Mouse (Mus musculus): Measurements from ENCODE around the gene Camta2. TPM values are rescaled to one million over a fixed set of nuclear protein-coding genes. Genes with fewer than 3 reads are reported as not detected.

Gene Camta2
- total and polyA plus RNA-seq, 2 experiments = 2.3 to 16.9 TPM

- peaks cover 19% of the 10 kb centered on the region for H3K4me1 ChIP-seq (ENCODE audit: control insufficient read depth, insufficient read depth, low read length)
- no peak for DNase-seq (ENCODE audit: extremely low read depth, low read depth, low spot score)
These were observed 34.3 kb downstream of the Camta2 start for GRCm38 (mm10) chr11:70653345-70654197.

GRCm38 (mm10) chr11:70652884-70653344 is 35.0 kb downstream of the Camta2 start:
- no peak for TF ChIP-seq POLR2A (IDR thresholded peaks at IDR 0.05; ENCODE audit: extremely low read depth, insufficient read depth, low read length)
- TF ChIP-seq CTCF (IDR thresholded peaks at IDR 0.05; ENCODE audit: low read depth, low read length) = no peak
- Histone ChIP-seq H3K27me3 (ENCODE audit: control insufficient read depth, insufficient read depth, low read length) (no peaks in the 10 kb centered on the region), H3K36me3 (ENCODE audit: control insufficient read depth, insufficient read depth, low read length) (peaks cover 36% of the 10 kb centered on the region), H3K27ac (replicated peaks; ENCODE audit: insufficient read depth, low read depth, low read length) (peak overlapping the region; percentile 42), H3K4me1 (ENCODE audit: control insufficient read depth, insufficient read depth, low read length) (peaks cover 23% of the 10 kb centered on the region), H3K9ac (ENCODE audit: low read depth, low read length) (peak overlapping the region; percentile 98), H3K4me3 (ENCODE audit: insufficient read depth, low read depth, low read length) (peak overlapping the region; percentile 96), H3K79me2 (ENCODE audit: control insufficient read depth, insufficient read depth, low read length) (peaks cover 30% of the 10 kb centered on the region)
- WGBS = 20% methylated on average over 6 of the region's 6 CpGs
- DNase-seq (ENCODE audit: extremely low read depth, low read depth, low spot score) = no peak

More at GRCm38 (mm10) chr11:70653345-70654197, 34.3 kb downstream of the Camta2 start:
- Histone ChIP-seq H3K27me3 (ENCODE audit: control insufficient read depth, insufficient read depth, low read length) (no peaks in the 10 kb centered on the region), H3K9ac (ENCODE audit: low read depth, low read length) (peak overlapping the region; percentile 98), H3K4me3 (ENCODE audit: insufficient read depth, low read depth, low read length) (peak overlapping the region; percentile 96), H3K27ac (replicated peaks; ENCODE audit: insufficient read depth, low read depth, low read length) (peak overlapping the region; percentile 97), H3K36me3 (ENCODE audit: control insufficient read depth, insufficient read depth, low read length) (peaks cover 36% of the 10 kb centered on the region), H3K79me2 (ENCODE audit: control insufficient read depth, insufficient read depth, low read length) (peaks cover 29% of the 10 kb centered on the region)
- under 1% methylated on average over 62 of the region's 63 CpGs for WGBS
- TF ChIP-seq CTCF (IDR thresholded peaks at IDR 0.05; ENCODE audit: low read depth, low read length) (no peak), POLR2A (IDR thresholded peaks at IDR 0.05; ENCODE audit: extremely low read depth, insufficient read depth, low read length) (no peak)

DNA sequence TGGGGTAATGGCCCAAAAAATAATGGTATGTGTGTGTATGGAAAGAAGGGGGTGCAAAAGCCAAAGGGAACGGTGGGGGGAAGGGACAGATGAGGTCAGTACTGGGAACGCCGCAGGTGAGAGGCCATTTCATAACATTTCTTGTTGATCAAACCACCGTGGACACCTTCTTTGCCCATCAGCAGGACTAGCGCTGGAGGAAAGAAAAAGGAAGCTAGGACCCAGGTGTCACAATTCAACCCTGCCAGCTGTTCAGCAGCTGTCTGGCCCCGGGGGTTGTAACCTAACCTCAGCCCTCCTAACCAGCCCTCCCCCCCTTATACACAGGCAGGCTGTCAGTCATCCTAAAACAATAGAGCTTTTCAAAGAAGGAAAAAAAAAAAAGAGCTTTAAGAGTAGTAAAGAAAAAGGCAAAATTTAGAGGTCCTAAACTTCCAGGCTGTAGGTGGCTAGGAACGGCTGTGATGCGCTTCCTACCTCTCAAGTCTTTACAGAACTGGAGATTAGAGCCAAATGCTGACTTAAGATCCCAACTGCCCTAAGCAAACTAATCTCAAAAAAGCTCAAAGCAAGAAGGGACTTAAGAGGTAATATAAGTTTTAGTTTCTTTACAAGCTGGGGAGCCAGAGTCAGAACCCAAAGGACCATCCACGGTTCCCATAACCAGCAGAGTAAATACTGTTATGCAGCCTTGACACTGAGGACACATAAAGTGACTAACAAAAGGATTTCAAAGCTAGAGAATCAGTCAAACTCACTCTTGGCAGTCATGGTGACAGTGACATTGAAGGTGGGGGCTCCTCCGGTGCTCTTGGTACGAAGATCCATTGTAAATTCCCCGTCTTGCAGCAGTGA is 35.6 kb downstream of the Camta2 start:
- peak overlapping the region; percentile 96 for H3K4me3 ChIP-seq (ENCODE audit: insufficient read depth, low read depth, low read length)
- H3K27ac ChIP-seq (replicated peaks; ENCODE audit: insufficient read depth, low read depth, low read length) = peak overlapping the region; percentile 42
- peaks cover 34% of the 10 kb centered on the region for H3K79me2 ChIP-seq (ENCODE audit: control insufficient read depth, insufficient read depth, low read length)
- no peak for TF ChIP-seq POLR2A (IDR thresholded peaks at IDR 0.05; ENCODE audit: extremely low read depth, insufficient read depth, low read length)
- no peak for TF ChIP-seq CTCF (IDR thresholded peaks at IDR 0.05; ENCODE audit: low read depth, low read length)
- H3K9ac ChIP-seq (ENCODE audit: low read depth, low read length) = peak overlapping the region; percentile 98
- H3K36me3 ChIP-seq (ENCODE audit: control insufficient read depth, insufficient read depth, low read length) = peaks cover 36% of the 10 kb centered on the region
- no peaks in the 10 kb centered on the region for H3K27me3 ChIP-seq (ENCODE audit: control insufficient read depth, insufficient read depth, low read length)
- no peak for DNase-seq (ENCODE audit: extremely low read depth, low read depth, low spot score)
- WGBS = 22% methylated on average over 12 of the region's 12 CpGs
- peaks cover 23% of the 10 kb centered on the region for H3K4me1 ChIP-seq (ENCODE audit: control insufficient read depth, insufficient read depth, low read length)

DNA sequence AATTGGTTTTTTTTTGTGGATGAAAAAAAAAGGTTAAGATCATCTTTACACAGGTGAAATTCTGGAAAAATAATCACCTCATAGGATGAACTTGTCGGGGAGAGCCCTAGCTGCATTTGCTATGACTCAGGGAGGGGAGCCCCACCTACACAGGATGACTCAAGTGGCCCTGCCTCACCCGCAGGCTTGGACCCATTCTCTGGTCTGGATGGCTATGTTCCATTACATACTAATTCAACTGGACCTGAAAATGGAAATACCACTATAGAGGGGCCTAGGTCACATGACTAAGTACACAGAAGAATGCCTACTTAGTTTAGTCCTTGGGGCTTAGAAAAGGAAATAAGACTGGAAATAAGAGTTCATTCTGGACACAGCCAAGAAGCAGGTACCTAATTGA is 36.5 kb downstream of the Camta2 start:
- Histone ChIP-seq H3K4me3 (ENCODE audit: insufficient read depth, low read depth, low read length) (no peak overlapping the region), H3K9ac (ENCODE audit: low read depth, low read length) (no peak overlapping the region), H3K4me1 (ENCODE audit: control insufficient read depth, insufficient read depth, low read length) (peaks cover 21% of the 10 kb centered on the region), H3K27me3 (ENCODE audit: control insufficient read depth, insufficient read depth, low read length) (no peaks in the 10 kb centered on the region), H3K27ac (replicated peaks; ENCODE audit: insufficient read depth, low read depth, low read length) (no peak overlapping the region), H3K36me3 (ENCODE audit: control insufficient read depth, insufficient read depth, low read length) (peaks cover 36% of the 10 kb centered on the region), H3K79me2 (ENCODE audit: control insufficient read depth, insufficient read depth, low read length) (peaks cover 38% of the 10 kb centered on the region)
- whole genome bisulfite sequencing = 40% methylated on average over 2 of the region's 2 CpGs
- TF ChIP-seq CTCF (IDR thresholded peaks at IDR 0.05; ENCODE audit: low read depth, low read length) = no peak
- TF ChIP-seq POLR2A (IDR thresholded peaks at IDR 0.05; ENCODE audit: extremely low read depth, insufficient read depth, low read length) = no peak
- no peak for DNase-seq (ENCODE audit: extremely low read depth, low read depth, low spot score)

GRCm38 (mm10) chr11:70650322-70651175 is 37.4 kb downstream of the Camta2 start:
- Histone ChIP-seq H3K4me3 (ENCODE audit: insufficient read depth, low read depth, low read length) (no peak overlapping the region), H3K79me2 (ENCODE audit: control insufficient read depth, insufficient read depth, low read length) (peaks cover 39% of the 10 kb centered on the region), H3K27ac (replicated peaks; ENCODE audit: insufficient read depth, low read depth, low read length) (no peak overlapping the region), H3K36me3 (ENCODE audit: control insufficient read depth, insufficient read depth, low read length) (peaks cover 36% of the 10 kb centered on the region), H3K9ac (ENCODE audit: low read depth, low read length) (no peak overlapping the region; the same call in 1 of the 2 replicates), H3K27me3 (ENCODE audit: control insufficient read depth, insufficient read depth, low read length) (no peaks in the 10 kb centered on the region), H3K4me1 (ENCODE audit: control insufficient read depth, insufficient read depth, low read length) (peaks cover 29% of the 10 kb centered on the region)
- WGBS = 71% methylated on average over 12 of the region's 12 CpGs
- DNase-seq (ENCODE audit: extremely low read depth, low read depth, low spot score) = no peak
- TF ChIP-seq CTCF (IDR thresholded peaks at IDR 0.05; ENCODE audit: low read depth, low read length) (no peak), POLR2A (IDR thresholded peaks at IDR 0.05; ENCODE audit: extremely low read depth, insufficient read depth, low read length) (no peak)
